Mouse (Mus musculus) lung, postnatal 0 days (tissue): ENCODE measurements around the gene Olfr125.

ENCODE experiments used
- CTCF ChIP-seq: IDR thresholded peaks from 2 replicates; pipeline ENCODE4 v1.5.1; 2016; ENCODE audit warnings: antibody characterized with exemption, mild to moderate bottlenecking
- EP300 ChIP-seq: IDR thresholded peaks from 2 replicates; pipeline ENCODE4 v1.6.1; 2016; ENCODE audit warnings: antibody characterized with exemption, mild to moderate bottlenecking, control low read depth

GRCm38 (mm10) chr17:37873830-37874229 is 41.1 kb downstream of the Olfr125 start:
- TF ChIP-seq CTCF (no peak), EP300 (no peak)
